Mouse (Mus musculus): ENCODE measurements around the gene Gm28308.

The Gm28308 gene

GRCm38 (mm10) chr6:52219234-52219942 lies 6.2 kb upstream of the Gm28308 start:
- no peak for DNase-seq (ENCODE audit: low read depth, low spot score)

- no peak for DNase-seq (ENCODE audit: low read depth, low spot score)
Measured at GRCm38 (mm10) chr6:52218643-52219215, 5.6 kb upstream of the Gm28308 start.

GRCm38 (mm10) chr6:52217895-52218642 lies 4.9 kb upstream of the Gm28308 start:
- DNase-seq (ENCODE audit: low read depth, low spot score), result peak; percentile 36

GRCm38 (mm10) chr6:52217459-52217768 lies 4.3 kb upstream of the Gm28308 start:
- peak; percentile 82 for DNase-seq (ENCODE audit: low read depth, low spot score)

- DNase-seq (ENCODE audit: low read depth, low spot score), result peak; percentile 56
Measured at GRCm38 (mm10) chr6:52216691-52217458, 3.7 kb upstream of the Gm28308 start.

- peak; percentile 48 for DNase-seq (ENCODE audit: low read depth, low spot score)
Measured at GRCm38 (mm10) chr6:52215771-52216535, 2.8 kb upstream of the Gm28308 start.

- peak; percentile 20 for DNase-seq (ENCODE audit: low read depth, low spot score)
Measured at GRCm38 (mm10) chr6:52215070-52215469, 1.9 kb upstream of the Gm28308 start.

- DNase-seq (ENCODE audit: low read depth, low spot score), result no peak
Measured at GRCm38 (mm10) chr6:52214271-52214670, 1.1 kb upstream of the Gm28308 start.

GRCm38 (mm10) chr6:52212556-52213118 lies 502 bp downstream of the Gm28308 start:
- DNase-seq (ENCODE audit: low read depth, low spot score), result peak; percentile 43

- peak; percentile 21 for DNase-seq (ENCODE audit: low read depth, low spot score)
Measured at GRCm38 (mm10) chr6:52211961-52212360, 1.2 kb downstream of the Gm28308 start.

GRCm38 (mm10) chr6:52211170-52211935 lies 1.8 kb downstream of the Gm28308 start:
- DNase-seq (ENCODE audit: low read depth, low spot score), result peak; percentile 81

GRCm38 (mm10) chr6:52209685-52210046 lies 3.5 kb downstream of the Gm28308 start:
- no peak for DNase-seq (ENCODE audit: low read depth, low spot score)

GRCm38 (mm10) chr6:52208868-52209684 lies 4.1 kb downstream of the Gm28308 start:
- peak; percentile 34 for DNase-seq (ENCODE audit: low read depth, low spot score)

- peak; percentile 47 for DNase-seq (ENCODE audit: low read depth, low spot score)
Measured at GRCm38 (mm10) chr6:52208072-52208867, 4.9 kb downstream of the Gm28308 start, which contains the start of gene Hoxa6. Hoxa6 (minus strand) TSS chr6:52208722.

- no peak for DNase-seq (ENCODE audit: low read depth, low spot score)
Measured at GRCm38 (mm10) chr6:52207684-52207976, 5.5 kb downstream of the Gm28308 start.

- DNase-seq (ENCODE audit: low read depth, low spot score), result peak; percentile 58
Measured at GRCm38 (mm10) chr6:52206882-52207683, 6.1 kb downstream of the Gm28308 start.

- DNase-seq (ENCODE audit: low read depth, low spot score), result peak; percentile 53
Measured at GRCm38 (mm10) chr6:52205638-52206621, 7.2 kb downstream of the Gm28308 start.

Measured in ES-CJ7 (cell line).